Mouse (Mus musculus) lung, embryonic 14.5 days (tissue): Measurements from ENCODE around the gene Aldh16a1. TPM values are rescaled to one million over a fixed set of nuclear protein-coding genes. Genes with fewer than 3 reads are reported as not detected.

ENCODE experiments used
- ATAC-seq: fragments of 200-750 bp; cut with Nextera tagmentation; 2 replicates; pipeline ENCODE4 v1.8.0; 2017; ENCODE audit warnings: mild to moderate bottlenecking, moderate TSS enrichment, moderate library complexity; ENCODE audit not compliant: insufficient read depth
- DNase-seq: peaks from one replicate; pipeline ENCODE4 v3.0.0-alpha.2; 2015
- H3K27ac ChIP-seq: fragments of 300-500 bp; sonication (generic); 2 replicates; pipeline ENCODE4 v1.5.1; 2014; ENCODE audit warnings: low read depth, mild to moderate bottlenecking, moderate library complexity
- H3K27me3 ChIP-seq: fragments of 300-500 bp; sonication (generic); 2 replicates; pipeline ENCODE4 v1.6.1; 2014; ENCODE audit warnings: low read length, control low read depth; ENCODE audit not compliant: insufficient read depth
- H3K36me3 ChIP-seq: fragments of 300-500 bp; sonication (generic); 2 replicates; pipeline ENCODE4 v1.6.1; 2014; ENCODE audit warnings: control low read depth; ENCODE audit not compliant: insufficient read depth
- H3K4me1 ChIP-seq: fragments of 300-500 bp; sonication (generic); 2 replicates; pipeline ENCODE4 v1.6.1; 2014; ENCODE audit warnings: antibody characterized with exemption, control low read depth; ENCODE audit not compliant: insufficient read depth
- H3K4me2 ChIP-seq: fragments of 300-500 bp; sonication (generic); 2 replicates; pipeline ENCODE4 v1.6.1; 2014; ENCODE audit warnings: mild to moderate bottlenecking
- H3K4me3 ChIP-seq: fragments of 300-500 bp; sonication (generic); 2 replicates; pipeline ENCODE4 v1.5.1; 2014; ENCODE audit warnings: low read depth, low read length
- H3K9ac ChIP-seq: fragments of 300-500 bp; sonication (generic); 2 replicates; pipeline ENCODE4 v1.6.1; 2014
- H3K9me3 ChIP-seq: fragments of 300-500 bp; sonication (generic); 2 replicates; pipeline ENCODE4 v1.6.1; 2016; ENCODE audit warnings: low read depth, low read length, control low read depth
- CTCF ChIP-seq: IDR thresholded peaks from 2 replicates; pipeline ENCODE4 v1.5.1; 2016; ENCODE audit warnings: antibody characterized with exemption, low read depth
- WGBS: fragments of 180-500 bp; shearing (Covaris S2); extraction: QIAGEN DNeasy Blood & Tissue Kit; methylation state at CpG from one replicate; pipeline ENCODE4 v1.1.7; 2014; 5-methylcytosine and 5-hydroxymethylcytosine counted together
- microRNA counts: library from miRNA; unstranded; fragments of <30 nt; microRNA quantifications from one replicate; lab custom pipeline; 2016
- microRNA-seq: library from miRNA; unstranded; fragments of <30 nt; microRNA quantifications from one replicate; pipeline ENCODE4, GENCODE M21; 2016; ENCODE audit warnings: borderline number of aligned reads
- polyA plus RNA-seq: library from polyadenylated mRNA; unstranded; fragments of >200 nt; fragmentation: Nextera tagmentation; extraction: Ambion mirVana; gene quantifications from 2 replicates; pipeline ENCODE4 v1.2.1, GENCODE M21; 2014

Aldh16a1 gene
- polyA plus RNA-seq, 1 experiment from 2014 or later = 52.9 TPM

GRCm38 (mm10) chr7:45095367-45095766, 59.0 kb downstream of the Aldh16a1 start:
- no peak overlapping the region for H3K4me2 ChIP-seq
- no peaks in the 10 kb centered on the region for H3K27me3 ChIP-seq
- H3K9me3 ChIP-seq = no peaks in the 10 kb centered on the region
- H3K27ac ChIP-seq = no peak overlapping the region
- 81% methylated on average over 6 of the region's 6 CpGs for WGBS
- peaks cover 5% of the 10 kb centered on the region; the same call in 1 of the 2 replicates for H3K36me3 ChIP-seq
- H3K4me1 ChIP-seq = peaks cover 7% of the 10 kb centered on the region; the same call in 1 of the 2 replicates
- H3K4me3 ChIP-seq = no peak overlapping the region
- H3K9ac ChIP-seq = no peak overlapping the region
- TF ChIP-seq CTCF = no peak
- DNase-seq (no peak), ATAC-seq (no peak)

- Histone ChIP-seq H3K27ac (0 out of 2 replicates have a peak overlapping the region, but pooled peaks have one; percentile 3), H3K4me1 (peaks cover 10% of the 10 kb centered on the region; the same call in 1 of the 2 replicates), H3K9ac (no peak overlapping the region), H3K27me3 (no peaks in the 10 kb centered on the region), H3K4me2 (no peak overlapping the region), H3K9me3 (no peaks in the 10 kb centered on the region), H3K4me3 (no peak overlapping the region), H3K36me3 (peaks cover 5% of the 10 kb centered on the region; the same call in 1 of the 2 replicates)
- ATAC-seq (no peak), DNase-seq (no peak)
- no peak for TF ChIP-seq CTCF
- WGBS = 28% methylated on average over 7 of the region's 7 CpGs
Measured at GRCm38 (mm10) chr7:45094121-45094520, 60.3 kb downstream of the Aldh16a1 start.

DNA sequence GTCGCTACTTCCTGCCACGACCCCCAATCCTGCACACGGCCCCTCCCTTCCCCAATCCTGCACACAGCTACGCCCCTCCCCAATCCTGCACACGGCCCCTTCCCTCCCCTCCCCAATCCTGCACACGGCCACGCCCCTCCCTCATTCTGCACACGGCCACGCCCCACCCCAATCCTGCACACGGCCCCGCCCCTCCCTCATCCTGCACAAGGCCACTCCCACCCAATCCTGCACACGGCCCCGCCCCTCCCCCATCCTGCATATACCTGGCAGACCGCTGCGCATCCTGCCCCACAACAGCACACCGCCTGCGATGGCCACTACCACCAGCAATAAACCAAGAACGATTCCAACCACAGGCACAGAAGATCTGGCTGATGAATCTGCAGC, 60.9 kb downstream of the Aldh16a1 start:
- H3K9ac ChIP-seq = no peak overlapping the region
- 37% methylated on average over 18 of the region's 18 CpGs for WGBS
- H3K27ac ChIP-seq = peak overlapping the region; percentile 91; the same call in 1 of the 2 replicates
- ATAC-seq (no peak), DNase-seq (no peak)
- peaks cover 10% of the 10 kb centered on the region; the same call in 1 of the 2 replicates for H3K4me1 ChIP-seq
- H3K9me3 ChIP-seq = no peaks in the 10 kb centered on the region
- H3K4me2 ChIP-seq = no peak overlapping the region
- no peaks in the 10 kb centered on the region for H3K27me3 ChIP-seq
- TF ChIP-seq CTCF = no peak
- no peak overlapping the region for H3K4me3 ChIP-seq
- H3K36me3 ChIP-seq = peaks cover 10% of the 10 kb centered on the region

DNA sequence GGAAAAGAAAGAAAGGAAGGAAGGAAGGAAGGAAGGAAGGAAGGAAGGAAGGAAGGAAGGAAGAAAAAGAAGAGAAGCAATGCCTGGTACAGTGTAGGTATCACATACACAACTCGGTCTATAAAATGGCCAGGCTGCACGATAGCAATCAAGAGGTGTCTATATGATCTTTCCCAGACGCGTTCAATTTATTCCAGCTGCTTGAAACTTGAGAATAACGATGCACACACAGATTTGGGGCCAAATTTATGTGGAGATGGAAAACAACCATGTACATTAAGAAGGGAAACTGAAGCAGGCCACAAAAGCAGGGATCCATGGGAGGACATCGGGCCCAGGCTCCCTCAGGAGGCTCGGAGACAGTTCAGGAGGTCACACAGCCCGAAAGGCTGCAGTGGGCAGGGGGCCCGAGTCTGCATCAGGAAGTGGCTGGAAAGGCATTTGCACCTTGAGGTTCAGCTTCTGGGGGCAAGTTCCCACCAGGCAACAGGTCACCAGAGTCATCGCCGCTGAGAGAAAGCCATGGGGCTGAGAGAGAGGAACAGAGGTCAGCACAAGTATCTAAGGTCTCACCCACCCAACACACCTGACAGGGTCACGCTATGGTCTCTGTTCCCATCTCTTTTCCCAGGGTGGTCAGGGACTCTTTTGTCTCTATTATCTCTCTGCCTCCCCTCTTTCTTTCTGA, 61.4 kb downstream of the Aldh16a1 start:
- Histone ChIP-seq H3K4me3 (no peak overlapping the region), H3K9me3 (no peaks in the 10 kb centered on the region), H3K4me1 (peaks cover 10% of the 10 kb centered on the region; the same call in 1 of the 2 replicates), H3K4me2 (peak overlapping the region; percentile 18; the same call in 1 of the 2 replicates), H3K9ac (no peak overlapping the region), H3K27ac (peak overlapping the region; percentile 91), H3K36me3 (peaks cover 15% of the 10 kb centered on the region), H3K27me3 (no peaks in the 10 kb centered on the region)
- no peak for TF ChIP-seq CTCF
- WGBS = 48% methylated on average over 12 of the region's 12 CpGs
- ATAC-seq (no peak), DNase-seq (peak; percentile 54)

GRCm38 (mm10) chr7:45092048-45092447, 62.3 kb downstream of the Aldh16a1 start, which contains the start of gene Rcn3:
Gene Rcn3 (minus strand): TSS chr7:45092221.
- Histone ChIP-seq H3K27ac (peak within 1 kb of the TSS; percentile 91), H3K9ac (peak within 1 kb of the TSS; percentile 78), H3K4me1 (peaks cover 10% of the 10 kb centered on the region; the same call in 1 of the 2 replicates), H3K27me3 (no peaks in the 10 kb centered on the region), H3K9me3 (no peaks in the 10 kb centered on the region), H3K4me3 (peak within 1 kb of the TSS; percentile 52), H3K36me3 (peaks cover 24% of the 10 kb centered on the region), H3K4me2 (peak within 1 kb of the TSS; percentile 70)
- peak; percentile 99 for DNase-seq
- 0% methylated on average over 16 of the region's 16 CpGs for WGBS
- no peak for TF ChIP-seq CTCF
- peak; percentile 95 for ATAC-seq

GRCm38 (mm10) chr7:45091001-45091990, 63.1 kb downstream of the Aldh16a1 start:
- H3K27me3 ChIP-seq = no peaks in the 10 kb centered on the region
- peak overlapping the region; percentile 91 for H3K27ac ChIP-seq
- H3K36me3 ChIP-seq = peaks cover 30% of the 10 kb centered on the region
- 6% methylated on average over 35 of the region's 35 CpGs for WGBS
- peak overlapping the region; percentile 78 for H3K9ac ChIP-seq
- DNase-seq (peak; percentile 74), ATAC-seq (peak; percentile 66)
- TF ChIP-seq CTCF = no peak
- H3K4me2 ChIP-seq = peak overlapping the region; percentile 70
- H3K4me1 ChIP-seq = peaks cover 10% of the 10 kb centered on the region; the same call in 1 of the 2 replicates
- H3K4me3 ChIP-seq = peak overlapping the region; percentile 52
- no peaks in the 10 kb centered on the region for H3K9me3 ChIP-seq

MicroRNA genes within 50 kb of the gene (microRNA counts, 519-probe panel; counts per million panel counts)
- 2,841 counts per million, percentile 53 among the panel's probes with 10 or more counts for microRNA mmu-miR-150 (lab: Ali Mortazavi, UCI)

Small RNAs within 50 kb of the gene (microRNA-seq; reads per million reads assigned to microRNA genes)
- gene Mir150 (47.5 reads per million, percentile 40 among the genes with 10 or more reads in this experiment), gene Mir5121 (16.6 reads per million, percentile 30 among the genes with 10 or more reads in this experiment), gene Mir7055 (not detected)

Other genes with a start within 250 kb of the Aldh16a1 start
- 73.6 and 83.2 TPM in 2 replicates for gene Ap2a1, start 225.1 kb downstream of the Aldh16a1 start, polyA plus RNA-seq
- gene Tsks, start 211.4 kb downstream of the Aldh16a1 start, polyA plus RNA-seq = 0.11 and 0.14 TPM in 2 replicates
- gene Cpt1c, start 179.7 kb downstream of the Aldh16a1 start, polyA plus RNA-seq = 14.9 and 15.5 TPM in 2 replicates
- 228 and 238 TPM in 2 replicates for gene Prmt1, start 168.0 kb downstream of the Aldh16a1 start, polyA plus RNA-seq
- 78.7 and 83.0 TPM in 2 replicates for gene Irf3, start 156.9 kb downstream of the Aldh16a1 start, polyA plus RNA-seq
- 69.9 and 76.9 TPM in 2 replicates for gene Bcl2l12, start 155.9 kb downstream of the Aldh16a1 start, polyA plus RNA-seq
- 45.9 and 53.6 TPM in 2 replicates for gene Scaf1, start 138.2 kb downstream of the Aldh16a1 start, polyA plus RNA-seq
- gene Rras, start 136.6 kb downstream of the Aldh16a1 start, polyA plus RNA-seq = 46.2 and 46.5 TPM in 2 replicates
- gene Prr12, start 101.7 kb downstream of the Aldh16a1 start, polyA plus RNA-seq = 14.2 and 16.2 TPM in 2 replicates
- 68.6 and 71.9 TPM in 2 replicates for gene Nosip, start 92.2 kb downstream of the Aldh16a1 start, polyA plus RNA-seq
- 18.1 and 19.2 TPM in 2 replicates for gene Prrg2, start 91.9 kb downstream of the Aldh16a1 start, polyA plus RNA-seq
- 344 and 360 TPM in 2 replicates for gene Rcn3, start 62.4 kb downstream of the Aldh16a1 start, polyA plus RNA-seq
- gene Fcgrt, start 50.7 kb downstream of the Aldh16a1 start, polyA plus RNA-seq = 56.4 and 57.0 TPM in 2 replicates
- gene Rps11, start 30.1 kb downstream of the Aldh16a1 start, polyA plus RNA-seq = 1,873 and 1,878 TPM in 2 replicates
- gene Rpl13a, start 25.8 kb downstream of the Aldh16a1 start, polyA plus RNA-seq = 1,527 and 1,587 TPM in 2 replicates
- 1.2 and 1.4 TPM in 2 replicates for gene Gm45713, start 18.4 kb downstream of the Aldh16a1 start, polyA plus RNA-seq
- 0.72 and 1.1 TPM in 2 replicates for gene Flt3l, start 18.2 kb downstream of the Aldh16a1 start, polyA plus RNA-seq
- gene Pih1d1, start 281 bp downstream of the Aldh16a1 start, polyA plus RNA-seq = 110 and 112 TPM in 2 replicates
- gene Slc17a7, start 9.4 kb upstream of the Aldh16a1 start, polyA plus RNA-seq = 0.09 and 0.97 TPM in 2 replicates
- not detected in 2 replicates for gene Gfy, start 25.0 kb upstream of the Aldh16a1 start, polyA plus RNA-seq
- gene Pth2, start 26.4 kb upstream of the Aldh16a1 start, polyA plus RNA-seq = not detected in 2 replicates
- 0.19 and 0.38 TPM in 2 replicates for gene Ccdc155, start 50.3 kb upstream of the Aldh16a1 start, polyA plus RNA-seq
- gene Dkkl1, start 57.6 kb upstream of the Aldh16a1 start, polyA plus RNA-seq = 0.45 TPM in 1 of 2 replicates, not detected in the other
- 204 and 222 TPM in 2 replicates for gene Tead2, start 61.2 kb upstream of the Aldh16a1 start, polyA plus RNA-seq
- gene Cd37, start 84.5 kb upstream of the Aldh16a1 start, polyA plus RNA-seq = 2.1 and 2.9 TPM in 2 replicates
- gene Slc6a16, start 86.5 kb upstream of the Aldh16a1 start, polyA plus RNA-seq = not detected in 2 replicates
- gene Slc6a21, start 122.9 kb upstream of the Aldh16a1 start, polyA plus RNA-seq = not detected in 2 replicates
- 11.4 and 15.7 TPM in 2 replicates for gene Trpm4, start 179.2 kb upstream of the Aldh16a1 start, polyA plus RNA-seq
- 0.58 and 1.2 TPM in 2 replicates for gene Hrc, start 180.7 kb upstream of the Aldh16a1 start, polyA plus RNA-seq
- 3.1 and 3.2 TPM in 2 replicates for gene Ppfia3, start 212.4 kb upstream of the Aldh16a1 start, polyA plus RNA-seq
- gene Lin7b, start 216.0 kb upstream of the Aldh16a1 start, polyA plus RNA-seq = 0.30 and 0.87 TPM in 2 replicates
- gene Snrnp70, start 241.2 kb upstream of the Aldh16a1 start, polyA plus RNA-seq = 74.0 and 88.2 TPM in 2 replicates